Mouse (Mus musculus) neural tube, embryonic 13.5 days (tissue): ENCODE data around the gene Trim41. TPM values are rescaled to one million over a fixed set of nuclear protein-coding genes. Genes with fewer than 3 reads are reported as not detected.
"Not testable (repeated sequence)": the region's sequence is repeated elsewhere in the genome, so short reads cannot be mapped to it uniquely, and the experiment has no call there.

Experiments used
- ATAC-seq: fragments of 200-750 bp; cut with Nextera tagmentation; 2 replicates; pipeline ENCODE4 v1.8.0; 2017; ENCODE audit warnings: low read depth, mild to moderate bottlenecking, moderate TSS enrichment, moderate library complexity
- H3K27ac ChIP-seq: fragments of 300-500 bp; sonication (generic); replicated peaks from 2 replicates; pipeline ENCODE4 v1.5.1; 2015; ENCODE audit warnings: moderate library complexity, mild to moderate bottlenecking, inconsistent platforms
- H3K27me3 ChIP-seq: fragments of 300-500 bp; sonication (generic); 2 replicates; pipeline ENCODE4 v1.6.1; 2015; ENCODE audit warnings: mild to moderate bottlenecking, inconsistent platforms
- H3K36me3 ChIP-seq: fragments of 300-500 bp; sonication (generic); 2 replicates; pipeline ENCODE4 v1.6.1; 2015; ENCODE audit warnings: mild to moderate bottlenecking, inconsistent platforms
- H3K4me1 ChIP-seq: fragments of 300-500 bp; sonication (generic); replicated peaks from 2 replicates; pipeline ENCODE4 v1.6.1; 2015; ENCODE audit warnings: inconsistent platforms
- H3K4me2 ChIP-seq: fragments of 300-500 bp; sonication (generic); 2 replicates; pipeline ENCODE4 v1.6.1; 2015; ENCODE audit warnings: inconsistent platforms, mild to moderate bottlenecking, moderate library complexity
- H3K4me3 ChIP-seq: fragments of 300-500 bp; sonication (generic); 2 replicates; pipeline ENCODE4 v1.5.1; 2015; ENCODE audit warnings: mild to moderate bottlenecking, inconsistent platforms
- H3K9ac ChIP-seq: fragments of 300-500 bp; sonication (generic); 2 replicates; pipeline ENCODE4 v1.6.1; 2015; ENCODE audit warnings: moderate library complexity, mild to moderate bottlenecking, inconsistent platforms
- H3K9me3 ChIP-seq: fragments of 300-500 bp; sonication (generic); 2 replicates; pipeline ENCODE4 v1.6.1; 2016; ENCODE audit warnings: inconsistent platforms
- WGBS: fragments of 180-500 bp; shearing (Covaris S2); methylation state at CpG from one replicate; pipeline ENCODE4 v1.1.7; 2015; 5-methylcytosine and 5-hydroxymethylcytosine counted together
- polyA plus RNA-seq: library from polyadenylated mRNA; unstranded; fragments of >200 nt; fragmentation: Nextera tagmentation; extraction: Ambion mirVana; gene quantifications from 2 replicates; pipeline ENCODE4 v1.2.1, GENCODE M21; 2015

The Trim41 gene
- polyA plus RNA-seq, 1 experiment from 2014 or later, result 6.2 TPM

DNA sequence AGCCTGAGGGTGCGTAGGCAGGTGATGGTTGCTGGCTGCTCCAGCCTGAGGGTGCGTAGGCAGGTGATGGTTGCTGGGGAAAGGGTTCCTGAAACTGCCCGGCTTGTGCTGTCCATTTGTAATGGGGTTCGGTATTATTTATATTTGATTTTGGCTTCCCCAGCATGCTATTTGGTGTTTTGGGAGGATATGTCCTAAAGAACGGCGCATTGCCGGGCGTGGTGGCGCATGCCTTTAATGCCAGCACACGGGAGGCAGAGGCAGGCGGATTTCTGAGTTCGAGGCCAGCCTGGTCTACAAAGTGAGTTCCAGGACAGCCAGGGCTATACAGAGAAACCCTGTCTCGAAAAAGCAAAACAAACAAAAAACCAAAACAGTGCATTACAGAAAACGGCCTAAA, 4.1 kb upstream of the Trim41 start:
- peaks cover 15% of the 10 kb centered on the region for H3K4me1 ChIP-seq
- not testable (repeated sequence) for H3K27ac ChIP-seq, H3K9ac ChIP-seq, H3K36me3 ChIP-seq, H3K9me3 ChIP-seq, ATAC-seq, H3K4me3 ChIP-seq, H3K4me2 ChIP-seq
- H3K27me3 ChIP-seq, result peaks cover 25% of the 10 kb centered on the region
- 82% methylated on average over 14 of the region's 14 CpGs for WGBS

DNA sequence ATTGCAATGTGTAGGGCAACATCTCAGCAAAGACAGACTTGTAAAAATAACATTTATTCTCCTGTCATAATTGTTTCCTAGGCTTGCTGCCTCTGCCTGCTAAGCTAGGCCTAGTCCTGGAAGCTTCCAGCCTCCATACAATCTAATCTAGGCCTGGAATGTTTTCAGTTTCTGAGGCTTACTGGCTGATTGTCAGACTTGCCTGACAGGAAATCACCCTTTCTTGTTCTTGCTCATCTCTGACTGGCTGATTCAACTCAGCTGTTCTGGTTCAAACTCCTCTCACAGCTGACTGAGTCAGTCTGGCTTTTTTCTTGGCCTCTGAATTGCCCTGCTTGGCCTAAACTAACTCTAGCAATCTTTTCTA, 3.1 kb upstream of the Trim41 start:
- Histone ChIP-seq H3K9me3 (no peaks in the 10 kb centered on the region), H3K4me3 (no peak overlapping the region), H3K4me1 (peaks cover 25% of the 10 kb centered on the region), H3K27ac (no peak overlapping the region), H3K36me3 (no peaks in the 10 kb centered on the region), H3K27me3 (peaks cover 25% of the 10 kb centered on the region), H3K4me2 (no peak overlapping the region), H3K9ac (no peak overlapping the region)
- no peak for ATAC-seq

- Histone ChIP-seq H3K4me1 (peaks cover 30% of the 10 kb centered on the region), H3K4me2 (no peak overlapping the region), H3K9ac (no peak overlapping the region), H3K27ac (no peak overlapping the region), H3K9me3 (no peaks in the 10 kb centered on the region), H3K36me3 (0 out of 2 replicates have a peak, but pooled peaks cover under 1% of the 10 kb centered on the region), H3K4me3 (no peak overlapping the region), H3K27me3 (peaks cover 21% of the 10 kb centered on the region)
- ATAC-seq, result no peak
- 83% methylated on average over 7 of the region's 7 CpGs for WGBS
These were observed 2.6 kb upstream of the Trim41 start for GRCm38 (mm10) chr11:48819614-48820307.

DNA sequence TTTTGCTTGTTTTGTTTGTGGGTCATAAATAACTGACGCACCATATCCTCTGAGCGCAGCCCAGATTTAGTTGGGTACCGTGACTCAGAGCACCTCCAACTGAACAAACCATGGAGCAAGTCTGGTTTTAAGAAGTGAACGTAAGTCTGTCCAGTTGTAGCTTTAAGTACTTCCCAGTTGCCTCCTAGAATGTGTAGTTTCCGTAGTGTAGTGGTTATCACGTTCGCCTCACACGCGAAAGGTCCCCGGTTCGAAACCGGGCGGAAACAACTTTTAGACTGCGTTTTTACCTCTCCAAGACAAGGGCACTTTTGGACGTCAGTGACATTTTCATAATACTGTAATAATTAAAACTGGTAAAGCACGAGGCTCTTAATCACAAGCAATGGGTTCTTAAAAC, 1.2 kb upstream of the Trim41 start:
- ATAC-seq, result no peak
- Histone ChIP-seq H3K9me3 (no peaks in the 10 kb centered on the region), H3K36me3 (peaks cover 10% of the 10 kb centered on the region), H3K27ac (peak overlapping the region; percentile 97; the same call in 1 of the 2 replicates), H3K9ac (peak overlapping the region; percentile 92), H3K4me3 (peak overlapping the region; percentile 75), H3K4me2 (peak overlapping the region; percentile 88), H3K4me1 (peaks cover 31% of the 10 kb centered on the region), H3K27me3 (peaks cover 9% of the 10 kb centered on the region)
- under 1% methylated on average over 16 of the region's 16 CpGs for WGBS

GRCm38 (mm10) chr11:48817794-48818193, 641 bp upstream of the Trim41 start:
- H3K4me2 ChIP-seq, result peak overlapping the region; percentile 88
- ATAC-seq, result no peak
- H3K4me3 ChIP-seq, result peak overlapping the region; percentile 75
- H3K27ac ChIP-seq, result peak overlapping the region; percentile 97
- H3K36me3 ChIP-seq, result peaks cover 16% of the 10 kb centered on the region
- H3K4me1 ChIP-seq, result peaks cover 33% of the 10 kb centered on the region
- H3K9me3 ChIP-seq, result no peaks in the 10 kb centered on the region
- H3K9ac ChIP-seq, result peak overlapping the region; percentile 92
- peaks cover 7% of the 10 kb centered on the region for H3K27me3 ChIP-seq
- 7% methylated on average over 9 of the region's 9 CpGs for WGBS

- Histone ChIP-seq H3K36me3 (peaks cover 29% of the 10 kb centered on the region), H3K4me1 (peaks cover 33% of the 10 kb centered on the region), H3K9ac (peak overlapping the region; percentile 92), H3K27ac (peak overlapping the region; percentile 76), H3K4me2 (peak overlapping the region; percentile 88), H3K9me3 (no peaks in the 10 kb centered on the region), H3K4me3 (peak overlapping the region; percentile 75), H3K27me3 (0 out of 2 replicates have a peak, but pooled peaks cover 3% of the 10 kb centered on the region)
- ATAC-seq, result peak; percentile 68
- WGBS, result 3% methylated on average over 23 of the region's 23 CpGs
These were observed 822 bp downstream of the Trim41 start for GRCm38 (mm10) chr11:48816281-48816781.

DNA sequence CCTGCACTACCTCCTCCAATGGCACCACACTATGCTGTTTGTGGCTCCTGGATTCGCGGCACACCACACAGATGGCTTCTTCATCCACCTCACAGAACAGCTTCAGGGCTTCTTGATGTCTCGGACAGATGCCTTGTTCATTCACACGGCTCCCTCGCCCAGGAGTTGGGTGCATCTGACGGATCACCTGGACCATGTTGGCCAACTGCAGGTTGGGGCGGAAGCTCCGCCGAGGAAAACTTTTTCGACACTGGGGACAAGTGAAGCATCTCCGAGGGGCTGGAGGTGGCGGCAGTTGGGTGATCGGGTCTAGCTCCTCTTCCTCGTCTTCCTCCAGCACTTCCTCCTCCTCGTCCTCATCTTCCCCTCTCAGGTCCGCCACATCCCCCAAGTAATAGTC, 1.3 kb downstream of the Trim41 start:
- Histone ChIP-seq H3K9ac (peak overlapping the region; percentile 92), H3K36me3 (peaks cover 34% of the 10 kb centered on the region), H3K4me3 (peak overlapping the region; percentile 75), H3K9me3 (no peaks in the 10 kb centered on the region), H3K27ac (no peak overlapping the region), H3K4me2 (peak overlapping the region; percentile 88), H3K4me1 (peaks cover 33% of the 10 kb centered on the region), H3K27me3 (0 out of 2 replicates have a peak, but pooled peaks cover 3% of the 10 kb centered on the region)
- ATAC-seq, result no peak
- WGBS, result 79% methylated on average over 16 of the region's 16 CpGs

DNA sequence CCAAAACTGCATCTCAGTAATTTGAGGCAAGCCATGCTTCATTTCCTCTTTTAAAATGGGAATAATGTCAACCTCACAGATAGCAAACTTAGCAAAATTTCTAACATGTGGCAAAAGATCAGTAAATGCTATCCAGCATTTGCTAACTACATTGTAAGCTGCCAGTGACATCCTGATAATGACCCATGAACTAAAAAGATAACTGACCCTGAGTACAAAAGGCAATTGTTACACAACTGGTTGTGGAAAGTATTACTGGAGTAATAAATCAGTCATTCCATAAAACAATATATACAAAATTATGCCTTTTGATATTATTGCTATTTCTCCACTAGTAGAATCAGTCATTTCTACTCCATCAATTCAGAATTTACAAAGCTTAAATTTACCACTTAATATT, 3.4 kb downstream of the Trim41 start:
- peaks cover 54% of the 10 kb centered on the region for H3K36me3 ChIP-seq

GRCm38 (mm10) chr11:48810142-48810541, 7.0 kb downstream of the Trim41 start:
- Histone ChIP-seq H3K4me3 (no peak overlapping the region), H3K27me3 (no peaks in the 10 kb centered on the region), H3K4me2 (no peak overlapping the region), H3K4me1 (peaks cover 20% of the 10 kb centered on the region), H3K9ac (no peak overlapping the region), H3K27ac (no peak overlapping the region), H3K36me3 (peaks cover 91% of the 10 kb centered on the region), H3K9me3 (no peaks in the 10 kb centered on the region)
- 92% methylated on average over 2 of the region's 2 CpGs for WGBS
- ATAC-seq, result no peak

More for the DNA sequence above, 3.4 kb downstream of the Trim41 start:
- Histone ChIP-seq H3K27me3 (no peaks in the 10 kb centered on the region), H3K9me3 (no peaks in the 10 kb centered on the region), H3K27ac (no peak overlapping the region), H3K4me1 (peaks cover 33% of the 10 kb centered on the region), H3K4me3 (no peak overlapping the region), H3K4me2 (no peak overlapping the region; the same call in 1 of the 2 replicates), H3K9ac (0 out of 2 replicates have a peak overlapping the region, but pooled peaks have one; percentile 50)
- ATAC-seq, result no peak

DNA sequence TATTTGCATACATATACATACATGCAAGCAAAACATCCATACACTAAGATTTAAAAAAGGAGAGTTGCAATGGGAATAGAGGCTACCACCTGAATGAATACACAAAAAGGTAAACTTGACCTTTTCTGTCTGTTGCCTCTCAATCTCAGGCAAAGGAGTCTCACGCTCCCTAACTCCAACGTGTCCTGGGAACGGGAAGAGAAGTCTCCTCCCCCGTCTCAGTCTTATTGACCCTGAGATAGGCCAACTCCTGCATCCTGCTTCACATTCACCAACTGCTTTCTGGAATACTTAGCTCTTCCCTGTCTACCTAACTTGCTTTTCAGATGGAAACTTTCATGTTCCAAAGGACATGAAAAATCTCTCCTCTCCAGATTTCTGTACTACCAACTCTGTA, 7.7 kb downstream of the Trim41 start:
- 70% methylated on average over 4 of the region's 4 CpGs for WGBS
- H3K36me3 ChIP-seq, result peaks cover 94% of the 10 kb centered on the region
- ATAC-seq, result no peak

DNA sequence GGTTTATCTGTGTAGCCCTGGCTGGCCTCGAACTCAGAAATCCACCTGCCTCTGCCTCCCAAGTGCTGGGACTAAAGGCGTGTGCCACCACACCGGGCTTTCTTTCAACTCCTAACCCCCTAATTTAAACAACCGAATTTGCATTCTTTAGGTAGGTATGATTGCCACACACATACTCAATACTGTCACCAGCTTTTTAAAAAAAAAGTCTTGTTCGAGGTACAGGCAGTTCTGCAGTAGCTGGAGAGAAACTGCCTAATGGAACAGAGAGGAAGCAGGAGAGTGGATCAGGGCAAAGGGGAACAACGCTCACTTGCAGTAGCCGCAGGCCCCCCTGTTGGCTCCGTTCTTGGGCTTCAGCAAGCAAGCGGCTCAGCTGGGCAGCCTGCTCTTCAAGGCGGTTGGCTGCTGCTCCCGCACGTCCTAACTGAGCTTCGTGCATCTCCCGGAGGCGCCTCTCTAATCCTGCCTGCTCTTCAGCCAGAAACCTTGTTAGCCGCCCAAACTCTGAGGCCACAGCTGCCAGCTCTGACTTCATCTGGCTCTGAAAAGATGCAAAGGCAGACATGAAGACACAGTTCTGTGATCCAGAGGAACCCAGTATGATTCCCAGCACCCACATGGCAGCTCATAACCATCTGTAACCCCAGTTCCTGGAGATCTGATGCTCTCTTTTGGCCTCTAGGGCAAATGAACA, 8.3 kb downstream of the Trim41 start:
- no peak overlapping the region for H3K4me3 ChIP-seq
- ATAC-seq, result no peak
- no peak overlapping the region for H3K27ac ChIP-seq
- WGBS, result 74% methylated on average over 16 of the region's 16 CpGs
- H3K9ac ChIP-seq, result no peak overlapping the region
- H3K4me2 ChIP-seq, result no peak overlapping the region
- peaks cover 97% of the 10 kb centered on the region for H3K36me3 ChIP-seq
- H3K27me3 ChIP-seq, result no peaks in the 10 kb centered on the region
- no peaks in the 10 kb centered on the region for H3K9me3 ChIP-seq
- H3K4me1 ChIP-seq, result peaks cover 8% of the 10 kb centered on the region

More for the DNA sequence above, 7.7 kb downstream of the Trim41 start:
- Histone ChIP-seq H3K27ac (no peak overlapping the region), H3K9me3 (no peaks in the 10 kb centered on the region), H3K9ac (no peak overlapping the region), H3K4me1 (peaks cover 13% of the 10 kb centered on the region), H3K27me3 (no peaks in the 10 kb centered on the region), H3K4me3 (no peak overlapping the region), H3K4me2 (no peak overlapping the region)

GRCm38 (mm10) chr11:48808304-48808646, 8.9 kb downstream of the Trim41 start:
- Histone ChIP-seq H3K4me2 (no peak overlapping the region), H3K27ac (no peak overlapping the region), H3K9ac (no peak overlapping the region), H3K9me3 (no peaks in the 10 kb centered on the region), H3K27me3 (no peaks in the 10 kb centered on the region), H3K4me1 (peaks cover 5% of the 10 kb centered on the region), H3K4me3 (no peak overlapping the region), H3K36me3 (peaks cover 98% of the 10 kb centered on the region)
- ATAC-seq, result no peak
